Mouse (Mus musculus): ENCODE data around the gene Ppp1r32. TPM values are rescaled to one million over a fixed set of nuclear protein-coding genes. Genes with fewer than 3 reads are reported as not detected.

Ppp1r32 gene
- polyA plus RNA-seq, 1 experiment from 2014 or later: 0.49 TPM

GRCm38 (mm10) chr19:10425484-10426270 lies 57.1 kb downstream of the Ppp1r32 start:
- no peak for DNase-seq (ENCODE audit: low spot score)

GRCm38 (mm10) chr19:10424751-10425150 lies 58.0 kb downstream of the Ppp1r32 start:
- no peak for DNase-seq (ENCODE audit: low spot score)

Other genes starting within 250 kb of the Ppp1r32 start
- 0.03 and 0.12 TPM in 2 replicates for gene Myrf, start 242.2 kb downstream of the Ppp1r32 start, polyA plus RNA-seq (2015; fragmentation: Nextera tagmentation; extraction: Ambion mirVana)
- gene Dagla, start 178.1 kb downstream of the Ppp1r32 start, polyA plus RNA-seq (2015; fragmentation: Nextera tagmentation; extraction: Ambion mirVana): 0.17 and 0.18 TPM in 2 replicates
- 0.23 and 0.60 TPM in 2 replicates for gene Syt7, start 93.8 kb downstream of the Ppp1r32 start, polyA plus RNA-seq (2015; fragmentation: Nextera tagmentation; extraction: Ambion mirVana)
- 0.08 and 0.17 TPM in 2 replicates for gene Lrrc10b, start 25.5 kb downstream of the Ppp1r32 start, polyA plus RNA-seq (2015; fragmentation: Nextera tagmentation; extraction: Ambion mirVana)
- gene Cpsf7, start 42.3 kb upstream of the Ppp1r32 start, polyA plus RNA-seq (2015; fragmentation: Nextera tagmentation; extraction: Ambion mirVana): 30.8 and 31.8 TPM in 2 replicates
- gene Sdhaf2, start 43.2 kb upstream of the Ppp1r32 start, polyA plus RNA-seq (2015; fragmentation: Nextera tagmentation; extraction: Ambion mirVana): 70.1 and 73.0 TPM in 2 replicates
- gene Tmem216, start 73.3 kb upstream of the Ppp1r32 start, polyA plus RNA-seq (2015; fragmentation: Nextera tagmentation; extraction: Ambion mirVana): 27.3 and 30.0 TPM in 2 replicates
- 31.9 and 33.2 TPM in 2 replicates for gene Cyb561a3, start 94.2 kb upstream of the Ppp1r32 start, polyA plus RNA-seq (2015; fragmentation: Nextera tagmentation; extraction: Ambion mirVana)
- gene Tmem138, start 94.4 kb upstream of the Ppp1r32 start, polyA plus RNA-seq (2015; fragmentation: Nextera tagmentation; extraction: Ambion mirVana): 24.6 and 25.7 TPM in 2 replicates
- gene Ddb1, start 122.4 kb upstream of the Ppp1r32 start, polyA plus RNA-seq (2015; fragmentation: Nextera tagmentation; extraction: Ambion mirVana): 148 and 156 TPM in 2 replicates
- gene Tkfc, start 122.7 kb upstream of the Ppp1r32 start, polyA plus RNA-seq (2015; fragmentation: Nextera tagmentation; extraction: Ambion mirVana): 12.4 and 13.7 TPM in 2 replicates
- gene Vwce, start 151.3 kb upstream of the Ppp1r32 start, polyA plus RNA-seq (2015; fragmentation: Nextera tagmentation; extraction: Ambion mirVana): 1.2 and 2.2 TPM in 2 replicates
- gene Pga5, start 195.1 kb upstream of the Ppp1r32 start, polyA plus RNA-seq (2015; fragmentation: Nextera tagmentation; extraction: Ambion mirVana): 0.49 and 0.95 TPM in 2 replicates
- 14.6 and 19.3 TPM in 2 replicates for gene Vps37c, start 205.8 kb upstream of the Ppp1r32 start, polyA plus RNA-seq (2015; fragmentation: Nextera tagmentation; extraction: Ambion mirVana)

Measured in thymus, postnatal 0 days (tissue).